Mouse (Mus musculus): ENCODE results near the gene Olfr1185-ps1. TPM values are rescaled to one million over a fixed set of nuclear protein-coding genes. Genes with fewer than 3 reads are reported as not detected.

The Olfr1185-ps1 gene
- not detected in 2 replicates for polyA plus RNA-seq (2012)

GRCm38 (mm10) chr2:88493020-88493419 lies at the start of gene Olfr1185-ps1:
TSS of gene Olfr1185-ps1 (plus strand) at chr2:88493320.

GRCm38 (mm10) chr2:88449031-88449430 lies 44.1 kb upstream of the Olfr1185-ps1 start, which contains the start of gene Gm13757:
TSS of gene Gm13757 (minus strand) at chr2:88449131.

GRCm38 (mm10) chr2:88454567-88454966 lies 38.6 kb upstream of the Olfr1185-ps1 start, which contains the start of gene Olfr1183:
TSS of gene Olfr1183 (plus strand) at chr2:88454867.

GRCm38 (mm10) chr2:88483298-88483697 lies 9.8 kb upstream of the Olfr1185-ps1 start, which contains the start of gene Olfr1184:
TSS of gene Olfr1184 (plus strand) at chr2:88483598.

GRCm38 (mm10) chr2:88518251-88518650 lies 25.1 kb downstream of the Olfr1185-ps1 start, which contains the start of gene Olfr1186:
TSS of gene Olfr1186 (plus strand) at chr2:88518551.

Other genes starting within 250 kb of the Olfr1185-ps1 start
- gene Olfr1173, start 213.4 kb upstream of the Olfr1185-ps1 start, polyA plus RNA-seq (2012): not detected in 2 replicates
- not detected in 2 replicates for gene Olfr1174-ps, start 178.2 kb upstream of the Olfr1185-ps1 start, polyA plus RNA-seq (2012)
- not detected in 2 replicates for gene Olfr1175-ps, start 166.1 kb upstream of the Olfr1185-ps1 start, polyA plus RNA-seq (2012)
- not detected in 2 replicates for gene Olfr1176, start 156.6 kb upstream of the Olfr1185-ps1 start, polyA plus RNA-seq (2012)
- not detected in 2 replicates for gene Olfr1177-ps, start 146.8 kb upstream of the Olfr1185-ps1 start, polyA plus RNA-seq (2012)
- gene Olfr1178, start 106.3 kb upstream of the Olfr1185-ps1 start, polyA plus RNA-seq (2012): not detected in 2 replicates
- not detected in 2 replicates for gene Olfr1179, start 86.9 kb upstream of the Olfr1185-ps1 start, polyA plus RNA-seq (2012)
- not detected in 2 replicates for gene Olfr1180, start 74.2 kb upstream of the Olfr1185-ps1 start, polyA plus RNA-seq (2012)
- not detected in 2 replicates for gene Olfr1181, start 67.1 kb upstream of the Olfr1185-ps1 start, polyA plus RNA-seq (2012)
- not detected in 2 replicates for gene Gm13757, start 44.2 kb upstream of the Olfr1185-ps1 start, polyA plus RNA-seq (2012)
- gene Olfr1183, start 38.5 kb upstream of the Olfr1185-ps1 start, polyA plus RNA-seq (2012): not detected in 2 replicates
- not detected in 2 replicates for gene Olfr1184, start 9.7 kb upstream of the Olfr1185-ps1 start, polyA plus RNA-seq (2012)
- gene Olfr1186, start 25.2 kb downstream of the Olfr1185-ps1 start, polyA plus RNA-seq (2012): not detected in 2 replicates
- not detected in 2 replicates for gene Olfr1188, start 63.6 kb downstream of the Olfr1185-ps1 start, polyA plus RNA-seq (2012)
- gene Olfr1189, start 93.1 kb downstream of the Olfr1185-ps1 start, polyA plus RNA-seq (2012): not detected in 2 replicates
- gene Olfr1191-ps1, start 147.2 kb downstream of the Olfr1185-ps1 start, polyA plus RNA-seq (2012): not detected in 2 replicates
- gene Olfr1192-ps1, start 155.2 kb downstream of the Olfr1185-ps1 start, polyA plus RNA-seq (2012): not detected in 2 replicates
- gene Olfr1193, start 182.3 kb downstream of the Olfr1185-ps1 start, polyA plus RNA-seq (2012): not detected in 2 replicates
- not detected in 2 replicates for gene Olfr1195, start 195.9 kb downstream of the Olfr1185-ps1 start, polyA plus RNA-seq (2012)
- not detected in 2 replicates for gene Olfr1196, start 211.3 kb downstream of the Olfr1185-ps1 start, polyA plus RNA-seq (2012)
- not detected in 2 replicates for gene Olfr1197, start 239.0 kb downstream of the Olfr1185-ps1 start, polyA plus RNA-seq (2012)

Data from megakaryocyte-erythroid progenitor cell, adult 5 weeks (primary cell).